Mouse (Mus musculus): ENCODE measurements around the gene Arhgef7. TPM values are rescaled to one million over a fixed set of nuclear protein-coding genes. Genes with fewer than 3 reads are reported as not detected.

Arhgef7 gene
- 14.5 and 14.9 TPM in 2 replicates for polyA plus RNA-seq (2015; fragmentation: Nextera tagmentation; extraction: Ambion mirVana)

DNA sequence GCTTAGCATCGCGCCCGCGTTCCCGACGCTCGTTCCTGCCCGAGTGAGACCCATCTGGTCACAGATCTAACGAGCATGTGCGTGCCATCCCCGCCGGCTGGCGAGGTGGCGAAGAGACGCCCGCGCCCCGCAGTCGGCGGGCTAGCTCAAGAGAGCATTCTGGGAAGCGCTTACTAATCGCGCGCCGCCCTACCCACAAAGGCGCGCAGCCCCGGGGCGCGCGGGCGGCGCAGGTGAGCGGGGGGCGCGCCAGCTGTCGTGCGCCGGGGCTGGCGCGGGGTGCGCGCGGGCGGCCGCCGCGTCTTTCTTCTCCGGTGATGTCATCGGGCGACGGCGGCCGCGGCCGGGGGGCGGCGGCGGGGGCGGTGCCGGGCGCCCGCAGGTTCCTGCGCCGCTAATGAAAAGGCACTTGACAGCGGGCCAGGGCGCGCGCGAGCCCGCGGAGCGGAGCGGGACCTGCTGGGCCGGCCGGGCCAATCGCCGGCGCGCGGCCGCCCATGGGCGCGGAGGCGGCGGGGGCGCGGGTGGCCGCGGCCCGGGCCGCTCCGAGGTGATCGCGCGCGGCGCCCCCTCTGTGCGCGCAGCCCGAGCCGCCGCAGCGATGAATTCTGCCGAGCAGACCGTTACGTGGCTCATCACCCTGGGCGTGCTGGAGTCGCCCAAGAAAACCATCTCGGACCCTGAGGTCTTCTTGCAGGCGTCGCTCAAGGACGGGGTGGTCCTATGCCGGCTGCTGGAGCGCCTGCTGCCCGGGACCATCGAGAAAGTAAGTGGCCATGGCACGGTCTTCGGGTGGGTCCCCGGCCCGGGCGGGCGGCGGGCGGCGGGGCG, at the start of gene Arhgef7:
Gene Arhgef7, plus strand, starts transcription at position 71 of the 831 bp plus-strand sequence.
- TF ChIP-seq CTCF (IDR thresholded peaks at IDR 0.05; ENCODE audit: low read depth): no peak
- under 1% methylated on average over 103 of the region's 127 CpGs for WGBS
- no peak within 1 kb of the TSS for H3K27ac ChIP-seq (ENCODE audit: low read depth, low read length)

DNA sequence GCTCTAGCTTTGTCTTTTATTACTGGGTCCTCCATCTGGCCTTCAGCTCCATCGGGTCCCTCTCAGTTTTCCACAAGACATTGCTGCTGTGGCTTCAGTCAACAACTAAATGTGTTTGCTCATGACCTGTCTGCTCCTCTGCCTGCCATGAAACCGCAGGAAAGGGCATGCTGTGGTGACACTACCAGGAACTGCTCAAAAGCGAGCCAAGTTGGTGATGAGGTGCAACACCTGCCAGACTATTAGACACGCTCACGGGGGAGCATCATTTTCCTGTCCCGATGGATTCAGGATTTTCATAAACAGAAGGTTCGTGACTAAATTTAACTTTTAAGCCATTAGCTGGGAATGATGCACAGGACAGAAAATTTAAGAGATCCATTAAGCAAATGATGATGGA, 43.0 kb upstream of the Arhgef7 start:
- ATAC-seq: no peak
- H3K27ac ChIP-seq (ENCODE audit: low read depth, low read length): no peak overlapping the region
- 78% methylated on average over 7 of the region's 7 CpGs for WGBS
- H3K36me3 ChIP-seq (ENCODE audit: control insufficient read depth, insufficient read depth): no peaks in the 10 kb centered on the region
- TF ChIP-seq CTCF (IDR thresholded peaks at IDR 0.05; ENCODE audit: low read depth): no peak
- H3K4me2 ChIP-seq (replicated peaks; ENCODE audit: low read depth): no peak overlapping the region
- no peaks in the 10 kb centered on the region for H3K27me3 ChIP-seq (replicated peaks; ENCODE audit: control insufficient read depth, insufficient read depth, low read length)
- 0 out of 2 replicates have a peak, but pooled peaks cover 7% of the 10 kb centered on the region for H3K9me3 ChIP-seq (ENCODE audit: control insufficient read depth)
- H3K4me1 ChIP-seq (replicated peaks; ENCODE audit: control insufficient read depth, insufficient read depth, low read length): no peaks in the 10 kb centered on the region
- no peak overlapping the region for H3K9ac ChIP-seq (ENCODE audit: low read depth, low read length)
- H3K4me3 ChIP-seq (ENCODE audit: low read depth, low read length): no peak overlapping the region

More for the DNA sequence above, at the start of gene Arhgef7:
- peak; percentile 50 for ATAC-seq
- Histone ChIP-seq H3K4me1 (replicated peaks; ENCODE audit: control insufficient read depth, insufficient read depth, low read length) (no peaks in the 10 kb centered on the region), H3K36me3 (ENCODE audit: control insufficient read depth, insufficient read depth) (no peaks in the 10 kb centered on the region), H3K27me3 (replicated peaks; ENCODE audit: control insufficient read depth, insufficient read depth, low read length) (peaks cover 60% of the 10 kb centered on the region), H3K4me2 (replicated peaks; ENCODE audit: low read depth) (peak within 1 kb of the TSS; percentile 94), H3K4me3 (ENCODE audit: low read depth, low read length) (peak within 1 kb of the TSS; percentile 65), H3K9ac (ENCODE audit: low read depth, low read length) (0 out of 2 replicates have a peak within 1 kb of the TSS, but pooled peaks have one; percentile 40), H3K9me3 (ENCODE audit: control insufficient read depth) (no peaks in the 10 kb centered on the region)

DNA sequence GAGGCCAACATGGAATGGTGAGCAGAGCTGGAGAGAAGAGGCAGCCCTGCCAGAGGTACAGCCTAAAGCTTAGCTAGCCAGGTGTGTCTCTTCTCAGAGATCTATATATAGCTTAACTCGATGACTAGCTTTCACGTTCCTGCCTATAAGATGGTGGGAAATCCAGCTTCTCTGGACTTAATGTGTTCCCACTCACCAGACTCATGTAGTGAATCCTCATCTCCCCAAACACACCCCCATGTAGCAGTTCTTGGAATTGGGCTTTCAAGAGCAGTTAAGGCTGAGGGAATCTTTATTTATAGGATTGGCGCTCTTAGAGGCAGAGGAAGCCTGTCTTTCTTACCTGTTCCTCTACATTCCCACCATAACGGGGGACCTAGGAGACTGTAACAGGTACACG, 40.3 kb upstream of the Arhgef7 start:
- Histone ChIP-seq H3K4me2 (replicated peaks; ENCODE audit: low read depth) (no peak overlapping the region), H3K27me3 (replicated peaks; ENCODE audit: control insufficient read depth, insufficient read depth, low read length) (no peaks in the 10 kb centered on the region), H3K9me3 (ENCODE audit: control insufficient read depth) (0 out of 2 replicates have a peak, but pooled peaks cover 7% of the 10 kb centered on the region), H3K27ac (ENCODE audit: low read depth, low read length) (no peak overlapping the region), H3K4me3 (ENCODE audit: low read depth, low read length) (no peak overlapping the region), H3K36me3 (ENCODE audit: control insufficient read depth, insufficient read depth) (no peaks in the 10 kb centered on the region), H3K4me1 (replicated peaks; ENCODE audit: control insufficient read depth, insufficient read depth, low read length) (no peaks in the 10 kb centered on the region), H3K9ac (ENCODE audit: low read depth, low read length) (no peak overlapping the region)
- TF ChIP-seq CTCF (IDR thresholded peaks at IDR 0.05; ENCODE audit: low read depth): no peak
- ATAC-seq: no peak
- 93% methylated on average over 5 of the region's 5 CpGs for WGBS

DNA sequence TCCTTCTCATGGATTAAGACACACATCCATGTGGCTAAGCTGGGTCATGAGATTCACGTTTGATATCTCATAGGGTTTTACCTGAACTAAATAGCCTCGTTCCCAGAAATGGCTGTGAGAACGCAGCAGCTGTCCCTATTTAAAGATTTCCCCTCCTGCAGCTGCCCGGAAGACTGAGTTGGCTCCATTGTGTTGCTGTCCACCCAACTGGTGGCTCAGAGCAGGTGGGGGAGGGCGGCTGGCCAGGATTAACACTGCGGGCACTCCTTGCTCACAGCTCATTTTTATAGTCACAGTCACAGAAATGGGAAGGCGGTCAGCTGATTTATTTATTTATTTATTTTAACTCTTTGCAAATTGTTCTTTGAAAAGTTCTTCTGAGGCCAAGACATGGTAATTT, 37.6 kb upstream of the Arhgef7 start:
- Histone ChIP-seq H3K36me3 (ENCODE audit: control insufficient read depth, insufficient read depth) (no peaks in the 10 kb centered on the region), H3K27me3 (replicated peaks; ENCODE audit: control insufficient read depth, insufficient read depth, low read length) (no peaks in the 10 kb centered on the region), H3K9ac (ENCODE audit: low read depth, low read length) (no peak overlapping the region), H3K9me3 (ENCODE audit: control insufficient read depth) (0 out of 2 replicates have a peak, but pooled peaks cover 7% of the 10 kb centered on the region), H3K4me2 (replicated peaks; ENCODE audit: low read depth) (no peak overlapping the region), H3K4me1 (replicated peaks; ENCODE audit: control insufficient read depth, insufficient read depth, low read length) (no peaks in the 10 kb centered on the region), H3K4me3 (ENCODE audit: low read depth, low read length) (no peak overlapping the region), H3K27ac (ENCODE audit: low read depth, low read length) (no peak overlapping the region)
- WGBS: 73% methylated on average over 7 of the region's 7 CpGs
- TF ChIP-seq CTCF (IDR thresholded peaks at IDR 0.05; ENCODE audit: low read depth): no peak
- ATAC-seq: no peak

DNA sequence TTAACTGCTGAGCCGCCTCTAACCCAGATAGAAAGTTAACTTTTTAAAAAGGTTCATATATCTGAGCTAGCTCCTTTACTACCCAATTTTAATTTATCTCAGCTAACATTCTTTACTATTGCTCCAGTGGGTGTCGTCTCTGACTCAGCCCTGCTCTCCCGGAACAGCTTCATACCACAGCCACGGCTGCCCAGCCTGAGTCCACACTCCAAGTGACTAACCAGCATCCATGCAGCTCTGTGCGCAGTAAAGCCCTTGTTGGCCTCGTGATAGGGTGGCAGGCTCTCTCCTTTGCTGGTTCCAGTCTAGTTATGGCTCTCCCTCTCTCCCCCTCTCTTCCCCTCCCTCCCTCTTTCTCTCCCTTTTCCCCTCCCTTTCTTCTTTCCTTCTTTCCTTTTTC, 36.2 kb upstream of the Arhgef7 start:
- no peaks in the 10 kb centered on the region for H3K36me3 ChIP-seq (ENCODE audit: control insufficient read depth, insufficient read depth)
- H3K4me2 ChIP-seq (replicated peaks; ENCODE audit: low read depth): no peak overlapping the region
- no peaks in the 10 kb centered on the region for H3K27me3 ChIP-seq (replicated peaks; ENCODE audit: control insufficient read depth, insufficient read depth, low read length)
- no peak for ATAC-seq
- H3K9me3 ChIP-seq (ENCODE audit: control insufficient read depth): 0 out of 2 replicates have a peak, but pooled peaks cover 2% of the 10 kb centered on the region
- WGBS: 77% methylated on average over 6 of the region's 6 CpGs
- no peak overlapping the region for H3K4me3 ChIP-seq (ENCODE audit: low read depth, low read length)
- no peaks in the 10 kb centered on the region for H3K4me1 ChIP-seq (replicated peaks; ENCODE audit: control insufficient read depth, insufficient read depth, low read length)
- no peak overlapping the region for H3K27ac ChIP-seq (ENCODE audit: low read depth, low read length)
- TF ChIP-seq CTCF (IDR thresholded peaks at IDR 0.05; ENCODE audit: low read depth): no peak
- no peak overlapping the region for H3K9ac ChIP-seq (ENCODE audit: low read depth, low read length)

DNA sequence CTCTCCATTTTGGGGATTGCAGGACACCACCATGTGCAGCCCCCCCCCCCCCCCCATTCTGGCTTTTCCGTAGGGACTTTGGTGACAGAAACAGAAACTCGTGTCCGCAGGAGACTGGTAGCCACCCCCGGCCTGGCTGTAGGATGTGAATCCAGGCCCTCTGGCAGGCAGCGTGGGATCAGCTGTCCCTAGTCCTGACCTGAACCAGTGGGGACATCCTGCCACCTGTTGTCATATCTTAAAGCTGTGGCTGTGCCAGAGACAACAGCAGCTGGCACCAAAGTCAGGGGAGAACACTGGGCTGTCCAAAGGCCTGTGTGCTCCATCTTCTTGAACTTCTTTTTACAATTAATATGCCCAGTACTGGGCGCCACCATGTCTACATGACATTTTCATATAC, 35.8 kb upstream of the Arhgef7 start:
- Histone ChIP-seq H3K36me3 (ENCODE audit: control insufficient read depth, insufficient read depth) (no peaks in the 10 kb centered on the region), H3K9ac (ENCODE audit: low read depth, low read length) (no peak overlapping the region), H3K4me1 (replicated peaks; ENCODE audit: control insufficient read depth, insufficient read depth, low read length) (no peaks in the 10 kb centered on the region), H3K4me3 (ENCODE audit: low read depth, low read length) (no peak overlapping the region), H3K4me2 (replicated peaks; ENCODE audit: low read depth) (no peak overlapping the region), H3K27ac (ENCODE audit: low read depth, low read length) (no peak overlapping the region), H3K27me3 (replicated peaks; ENCODE audit: control insufficient read depth, insufficient read depth, low read length) (no peaks in the 10 kb centered on the region), H3K9me3 (ENCODE audit: control insufficient read depth) (0 out of 2 replicates have a peak, but pooled peaks cover 2% of the 10 kb centered on the region)
- no peak for ATAC-seq
- 88% methylated on average over 6 of the region's 6 CpGs for WGBS
- TF ChIP-seq CTCF (IDR thresholded peaks at IDR 0.05; ENCODE audit: low read depth): no peak

Data from intestine, postnatal 0 days (tissue).